Mouse (Mus musculus) heart, adult 11 months (tissue): Measurements from ENCODE around the gene 5530401A14Rik.

Source experiments
- DNase-seq: peaks from one replicate; pipeline ENCODE4 v3.0.0; 2022

5530401A14Rik gene

GRCm38 (mm10) chr11:81860250-81860972, at the start of gene 5530401A14Rik:
5530401A14Rik (plus strand) TSS chr11:81860673.
- peak; percentile 61 for DNase-seq

- DNase-seq, result no peak
Observed at GRCm38 (mm10) chr11:81814816-81815215, 45.7 kb upstream of the 5530401A14Rik start.

GRCm38 (mm10) chr11:81816531-81816930, 43.9 kb upstream of the 5530401A14Rik start:
- no peak for DNase-seq

- no peak for DNase-seq
Observed at GRCm38 (mm10) chr11:81832381-81832780, 28.1 kb upstream of the 5530401A14Rik start.

GRCm38 (mm10) chr11:81838426-81838825, 22.0 kb upstream of the 5530401A14Rik start:
- DNase-seq, result no peak

GRCm38 (mm10) chr11:81841001-81841400, 19.5 kb upstream of the 5530401A14Rik start:
- DNase-seq, result no peak

GRCm38 (mm10) chr11:81845010-81845685, 15.3 kb upstream of the 5530401A14Rik start:
- DNase-seq, result peak; percentile 88

GRCm38 (mm10) chr11:81845686-81846036, 14.8 kb upstream of the 5530401A14Rik start:
- DNase-seq, result peak; percentile 67

- DNase-seq, result peak; percentile 71
Observed at GRCm38 (mm10) chr11:81847773-81848490, 12.5 kb upstream of the 5530401A14Rik start.

GRCm38 (mm10) chr11:81865661-81866382, 5.3 kb downstream of the 5530401A14Rik start:
- peak; percentile 56 for DNase-seq

- DNase-seq, result peak; percentile 74
Observed at GRCm38 (mm10) chr11:81871506-81872213, 11.2 kb downstream of the 5530401A14Rik start.

GRCm38 (mm10) chr11:81896511-81896910, 36.0 kb downstream of the 5530401A14Rik start:
- DNase-seq, result peak; percentile 61

GRCm38 (mm10) chr11:81897547-81898354, 37.3 kb downstream of the 5530401A14Rik start:
- peak; percentile 59 for DNase-seq

GRCm38 (mm10) chr11:81902318-81902717, 41.8 kb downstream of the 5530401A14Rik start:
- peak; percentile 46 for DNase-seq

GRCm38 (mm10) chr11:81908760-81909159, 48.3 kb downstream of the 5530401A14Rik start:
- peak; percentile 53 for DNase-seq

GRCm38 (mm10) chr11:81909397-81909894, 49.0 kb downstream of the 5530401A14Rik start:
- DNase-seq, result peak; percentile 43

GRCm38 (mm10) chr11:81913071-81913470, 52.6 kb downstream of the 5530401A14Rik start:
- DNase-seq, result peak; percentile 72

- peak; percentile 59 for DNase-seq
Observed at GRCm38 (mm10) chr11:81915501-81915900, 55.0 kb downstream of the 5530401A14Rik start.

- DNase-seq, result peak; percentile 18
Observed at GRCm38 (mm10) chr11:81923096-81923495, 62.6 kb downstream of the 5530401A14Rik start.

- peak; percentile 6 for DNase-seq
Observed at GRCm38 (mm10) chr11:81923626-81924025, 63.2 kb downstream of the 5530401A14Rik start.

GRCm38 (mm10) chr11:81926393-81926792, 65.9 kb downstream of the 5530401A14Rik start:
- DNase-seq, result peak; percentile 5
